Mouse (Mus musculus) liver, postnatal 0 days (tissue): ENCODE data around the gene Mthfd1l.

Experiments
- CTCF ChIP-seq: sonication (generic); IDR thresholded peaks from 2 replicates; pipeline ENCODE4 v1.5.1; 2016; ENCODE audit warnings: antibody characterized with exemption, low read depth
- EP300 ChIP-seq: IDR thresholded peaks from 2 replicates; pipeline ENCODE4 v1.6.1; 2016; ENCODE audit warnings: antibody characterized with exemption, low read depth, mild to moderate bottlenecking

DNA sequence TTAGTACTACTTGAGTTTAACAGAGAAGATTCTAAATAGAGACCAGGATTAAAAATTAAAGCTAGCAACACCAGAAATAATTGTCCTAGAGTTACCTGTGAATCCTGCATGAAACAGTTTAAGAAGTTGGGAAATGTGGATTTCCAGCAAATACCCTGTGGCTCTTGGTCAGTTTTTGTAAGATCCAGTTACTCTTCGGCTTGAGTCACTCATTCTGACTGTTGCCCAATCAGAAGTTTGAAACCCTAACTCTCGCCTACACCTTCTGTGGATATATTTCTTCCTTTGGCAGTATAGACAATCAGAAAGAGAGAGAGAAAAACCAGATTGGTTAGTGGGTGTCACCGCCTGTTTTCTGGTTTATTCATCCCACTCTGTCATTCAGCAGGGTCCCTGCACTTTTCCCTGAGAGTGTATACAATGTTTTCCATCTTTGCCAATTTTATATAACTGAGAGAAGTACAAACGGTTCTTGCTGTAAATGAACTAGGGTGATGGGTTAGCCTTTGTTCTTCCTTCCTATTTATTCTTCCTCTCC is 44.8 kb upstream of the Mthfd1l start:
- TF ChIP-seq CTCF (no peak), EP300 (no peak)
